Mouse (Mus musculus) heart, postnatal 14 days (tissue): ENCODE measurements around the gene Gtf2a1. TPM values are rescaled to one million over a fixed set of nuclear protein-coding genes. Genes with fewer than 3 reads are reported as not detected.

ENCODE experiments used
- total RNA-seq, 2 experiments: library from RNA; stranded (reverse); gene quantifications; 2 replicates each; pipeline ENCODE4 v1.2.3; 2021

Gene Gtf2a1
- total RNA-seq, 2 experiments from 2014 or later, result 21.5 to 23.8 TPM

Other genes with a start within 250 kb of the Gtf2a1 start
- 1 to 10 TPM; 7.4 to 7.8 TPM for gene Cep128, start 206.1 kb downstream of the Gtf2a1 start, total RNA-seq
- gene Tshr, start 205.9 kb downstream of the Gtf2a1 start, total RNA-seq, result under 1 TPM; 0.20 to 0.53 TPM
- 1 to 10 TPM; 5.2 to 5.8 TPM for gene Ston2, start 197.9 kb upstream of the Gtf2a1 start, total RNA-seq